Mouse (Mus musculus) heart, adult 2 months (tissue): ENCODE measurements at regions not wholly inside any gene's neighbourhood (a gene's known extent, or its start where the extent isn't known, plus 50 kb on each side); places are given as distances from the start of the nearest gene placed in this dataset.

Experiments used
- CTCF ChIP-seq: fragments of 200-600 bp; IDR thresholded peaks from 2 replicates; pipeline ENCODE4 v1.8.1; 2022; ENCODE audit warnings: antibody characterized with exemption, mild to moderate bottlenecking, moderate library complexity
- POLR2A ChIP-seq: fragments of 200-500 bp; IDR thresholded peaks from 2 replicates; pipeline ENCODE4 v1.6.1; 2011; ENCODE audit warnings: mild to moderate bottlenecking, low read depth, low read length, control low read depth; ENCODE audit not compliant: insufficient read depth

DNA sequence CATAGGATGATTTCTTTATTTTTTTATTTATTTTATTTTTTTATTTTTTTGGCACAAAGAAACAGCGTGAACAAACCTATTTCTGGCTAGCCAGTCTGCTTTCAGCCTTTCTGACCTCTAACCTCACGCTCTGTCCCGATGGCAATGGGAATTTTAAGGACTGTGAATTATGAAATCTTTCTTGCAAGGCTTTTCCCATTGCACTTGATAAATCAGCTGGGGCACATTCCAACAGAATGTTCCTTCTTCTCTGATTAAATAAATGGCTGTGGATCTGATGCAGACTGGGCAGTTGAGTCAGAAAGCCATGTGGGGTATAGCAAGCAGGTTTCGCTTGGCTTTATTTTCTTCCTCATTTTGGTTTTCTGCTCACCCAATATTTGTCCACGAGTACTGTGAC lies 1324.2 kb upstream of the Zeb2 start:
- no peak for TF ChIP-seq POLR2A
- no peak for TF ChIP-seq CTCF
